Mouse (Mus musculus): ENCODE results near the gene Kif28. TPM values are rescaled to one million over a fixed set of nuclear protein-coding genes. Genes with fewer than 3 reads are reported as not detected.
"Not testable (repeated sequence)": the region's sequence is repeated elsewhere in the genome, so short reads cannot be mapped to it uniquely, and the experiment has no call there.

Kif28 gene
- polyA plus RNA-seq, 1 experiment from 2014 or later, result not detected

DNA sequence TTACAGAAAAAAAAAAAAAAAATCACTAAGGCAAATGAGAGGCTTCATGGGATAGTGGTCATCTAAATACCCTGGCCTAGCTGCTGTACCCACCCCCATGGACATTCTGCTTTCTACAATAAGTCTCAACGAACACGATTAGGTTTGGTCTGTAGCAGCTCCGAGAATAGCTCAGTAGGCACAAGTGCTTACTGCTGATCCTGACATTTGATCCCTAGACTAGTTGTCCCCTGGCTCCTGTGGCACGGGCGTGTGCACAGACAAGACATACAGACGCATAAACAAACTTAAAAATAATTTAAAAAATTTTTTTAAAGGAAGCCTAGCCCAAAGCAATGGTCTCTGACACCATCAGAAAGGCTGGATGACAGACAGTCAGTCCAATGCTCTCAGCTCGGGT, 77.6 kb downstream of the Kif28 start:
- DNase-seq, result peak; percentile 27
- H3K4me1 ChIP-seq (ENCODE audit: insufficient read depth), result no peaks in the 10 kb centered on the region
- peak overlapping the region; percentile 86 for H3K9ac ChIP-seq
- ATAC-seq (ENCODE audit: insufficient read depth), result peak; percentile 7; the same call in 1 of the 2 replicates
- H3K27ac ChIP-seq (ENCODE audit: low read depth), result peak overlapping the region; percentile 81
- WGBS, result 6% methylated on average over 7 of the region's 7 CpGs
- H3K9me3 ChIP-seq (ENCODE audit: low read depth, low read length), result no peaks in the 10 kb centered on the region
- peak overlapping the region; percentile 79 for H3K4me2 ChIP-seq
- H3K36me3 ChIP-seq (ENCODE audit: insufficient read depth), result peaks cover 7% of the 10 kb centered on the region; the same call in 1 of the 2 replicates
- no peak for TF ChIP-seq CTCF (IDR thresholded peaks at IDR 0.05; ENCODE audit: low read depth)
- no peaks in the 10 kb centered on the region for H3K27me3 ChIP-seq (ENCODE audit: insufficient read depth, low read length)
- peak overlapping the region; percentile 83 for H3K4me3 ChIP-seq (ENCODE audit: low read depth, low read length)

DNA sequence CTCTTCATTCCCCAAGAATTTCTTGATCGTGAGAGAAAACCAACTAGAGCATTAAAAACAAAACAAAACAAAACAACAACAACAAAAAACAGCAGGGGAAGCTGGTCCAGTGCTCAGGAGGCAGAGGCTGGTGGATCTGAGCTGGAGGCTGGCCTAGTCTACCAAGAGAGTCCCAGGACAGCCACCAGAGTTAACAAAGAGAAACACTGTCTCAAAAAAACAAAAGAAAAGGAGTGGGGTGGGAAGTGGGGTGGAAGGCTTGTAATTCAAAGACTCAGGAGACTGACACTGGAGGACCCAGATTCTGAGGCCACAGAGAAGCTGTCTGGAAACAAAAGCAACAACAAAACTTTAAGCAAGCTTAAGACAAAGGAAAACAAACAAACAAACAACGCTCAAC, 78.1 kb downstream of the Kif28 start:
- no peak overlapping the region for H3K27ac ChIP-seq (ENCODE audit: low read depth)
- H3K4me2 ChIP-seq, result peak overlapping the region; percentile 79
- 76% methylated on average over 2 of the region's 2 CpGs for WGBS
- H3K9ac ChIP-seq, result no peak overlapping the region
- ATAC-seq (ENCODE audit: insufficient read depth) (no peak), DNase-seq (no peak)
- TF ChIP-seq CTCF (IDR thresholded peaks at IDR 0.05; ENCODE audit: low read depth), result no peak
- no peaks in the 10 kb centered on the region for H3K4me1 ChIP-seq (ENCODE audit: insufficient read depth)
- H3K36me3 ChIP-seq (ENCODE audit: insufficient read depth), result peaks cover 3% of the 10 kb centered on the region; the same call in 1 of the 2 replicates
- no peaks in the 10 kb centered on the region for H3K27me3 ChIP-seq (ENCODE audit: insufficient read depth, low read length)
- H3K4me3 ChIP-seq (ENCODE audit: low read depth, low read length), result peak overlapping the region; percentile 83; the same call in 1 of the 2 replicates
- H3K9me3 ChIP-seq (ENCODE audit: low read depth, low read length), result no peaks in the 10 kb centered on the region

DNA sequence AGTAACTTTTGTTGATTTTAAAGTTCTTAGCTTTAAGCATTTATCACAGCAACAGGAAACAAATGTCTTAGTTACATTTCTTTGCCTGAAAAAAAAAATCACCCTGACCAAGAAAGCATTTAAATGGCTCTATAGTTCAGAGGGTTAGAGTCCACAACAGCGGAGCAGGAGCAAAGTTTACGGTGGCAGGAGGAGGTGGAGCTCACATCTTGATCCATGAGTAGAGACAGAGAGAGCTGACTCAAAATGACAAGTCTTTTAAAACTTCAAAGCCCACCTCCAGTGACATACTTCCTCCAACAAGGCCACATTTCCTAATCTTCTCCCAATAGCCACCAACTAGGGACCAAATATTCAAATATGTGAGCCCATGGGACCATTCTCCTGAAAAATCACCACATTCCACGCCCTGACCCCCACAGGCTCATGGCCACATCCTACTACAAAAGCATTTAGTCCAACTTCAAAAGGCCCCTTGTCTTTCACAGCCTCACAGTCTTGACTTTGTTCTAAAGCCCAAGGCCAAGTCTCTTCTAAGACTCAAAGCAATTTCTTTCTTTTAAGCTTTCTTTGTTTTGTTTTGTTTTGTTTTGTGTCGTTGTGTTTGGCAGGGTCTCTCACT, 80.7 kb downstream of the Kif28 start:
- 40% methylated on average over 4 of the region's 4 CpGs for WGBS
- Histone ChIP-seq H3K36me3 (ENCODE audit: insufficient read depth) (no peaks in the 10 kb centered on the region), H3K4me3 (ENCODE audit: low read depth, low read length) (no peak overlapping the region), H3K4me2 (no peak overlapping the region), H3K27ac (ENCODE audit: low read depth) (peak overlapping the region; percentile 8; the same call in 1 of the 2 replicates), H3K9me3 (ENCODE audit: low read depth, low read length) (no peaks in the 10 kb centered on the region), H3K4me1 (ENCODE audit: insufficient read depth) (no peaks in the 10 kb centered on the region), H3K27me3 (ENCODE audit: insufficient read depth, low read length) (no peaks in the 10 kb centered on the region), H3K9ac (no peak overlapping the region)
- ATAC-seq (ENCODE audit: insufficient read depth) (no peak), DNase-seq (no peak)
- TF ChIP-seq CTCF (IDR thresholded peaks at IDR 0.05; ENCODE audit: low read depth), result no peak

DNA sequence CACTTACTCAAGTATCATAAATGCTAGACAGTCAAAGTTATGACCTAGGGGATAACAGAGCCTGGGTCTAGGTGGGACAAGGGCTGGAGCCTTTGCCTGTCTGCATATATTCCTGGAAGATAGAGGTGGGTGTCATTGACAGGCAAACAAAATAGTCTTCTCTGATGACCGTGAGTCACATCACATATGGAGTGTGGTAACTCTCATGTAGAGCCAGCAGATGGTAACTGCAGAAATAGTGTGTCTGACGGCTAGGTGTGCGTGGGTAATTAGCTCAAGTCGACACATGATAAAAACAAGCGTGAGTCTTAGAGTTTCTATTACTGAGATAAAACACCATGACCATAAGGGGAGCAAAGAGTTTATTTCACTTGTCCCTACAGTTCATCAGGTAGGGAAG, 82.0 kb downstream of the Kif28 start:
- H3K4me1 ChIP-seq (ENCODE audit: insufficient read depth), result no peaks in the 10 kb centered on the region
- ATAC-seq (ENCODE audit: insufficient read depth) (no peak), DNase-seq (no peak)
- H3K4me2 ChIP-seq, result no peak overlapping the region
- no peak overlapping the region for H3K9ac ChIP-seq
- H3K27ac ChIP-seq (ENCODE audit: low read depth), result no peak overlapping the region
- no peak for TF ChIP-seq CTCF (IDR thresholded peaks at IDR 0.05; ENCODE audit: low read depth)
- H3K27me3 ChIP-seq (ENCODE audit: insufficient read depth, low read length), result no peaks in the 10 kb centered on the region
- H3K4me3 ChIP-seq (ENCODE audit: low read depth, low read length), result no peak overlapping the region
- no peaks in the 10 kb centered on the region for H3K36me3 ChIP-seq (ENCODE audit: insufficient read depth)
- no peaks in the 10 kb centered on the region for H3K9me3 ChIP-seq (ENCODE audit: low read depth, low read length)
- 89% methylated on average over 5 of the region's 5 CpGs for WGBS

DNA sequence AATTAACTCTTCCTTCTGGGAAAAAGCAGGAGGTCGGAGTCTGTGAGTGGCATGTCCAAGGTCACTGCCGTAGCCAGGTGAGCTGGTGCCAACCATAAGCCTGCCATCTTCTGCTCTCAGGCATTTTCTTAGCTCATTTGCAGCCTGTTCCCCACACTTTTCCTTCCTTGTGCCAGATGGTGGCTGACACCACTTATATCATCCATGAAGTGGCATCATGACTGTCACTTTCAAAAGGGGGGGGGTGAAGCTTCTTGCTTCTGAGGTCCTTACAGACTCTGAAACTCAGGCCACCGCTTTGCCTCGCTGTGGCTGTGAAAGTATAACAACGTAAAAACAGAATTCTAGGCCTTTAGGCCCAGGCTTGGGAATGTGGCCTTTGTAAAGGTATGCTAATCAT, 93.8 kb downstream of the Kif28 start:
- Histone ChIP-seq H3K4me1 (ENCODE audit: insufficient read depth) (no peaks in the 10 kb centered on the region), H3K9me3 (ENCODE audit: low read depth, low read length) (no peaks in the 10 kb centered on the region), H3K9ac (no peak overlapping the region), H3K4me2 (no peak overlapping the region), H3K27ac (ENCODE audit: low read depth) (no peak overlapping the region), H3K27me3 (ENCODE audit: insufficient read depth, low read length) (no peaks in the 10 kb centered on the region), H3K4me3 (ENCODE audit: low read depth, low read length) (no peak overlapping the region), H3K36me3 (ENCODE audit: insufficient read depth) (no peaks in the 10 kb centered on the region)
- no peak for DNase-seq
- TF ChIP-seq CTCF (IDR thresholded peaks at IDR 0.05; ENCODE audit: low read depth), result no peak
- no peak for ATAC-seq (ENCODE audit: insufficient read depth)
- WGBS, result 77% methylated on average over 5 of the region's 5 CpGs

DNA sequence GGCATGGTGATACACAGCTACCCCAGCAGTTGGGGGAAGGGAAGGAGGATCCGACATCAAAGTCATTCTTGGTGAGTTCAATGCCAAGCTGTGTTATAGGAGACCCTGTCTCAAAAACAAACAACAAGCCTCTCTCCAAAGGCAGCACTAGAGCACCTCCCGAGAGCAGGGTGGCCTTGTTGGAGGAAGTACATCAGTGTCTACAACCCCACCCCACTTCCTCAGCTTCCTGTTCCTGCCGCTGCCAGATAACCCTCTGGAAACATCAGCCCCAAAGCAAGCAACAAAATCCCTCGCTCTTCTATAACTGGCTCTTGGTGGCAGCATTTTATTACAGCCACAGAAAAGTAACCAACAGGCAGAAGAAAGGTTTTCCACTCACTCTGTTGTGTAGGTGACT, 94.8 kb downstream of the Kif28 start:
- DNase-seq (peak; percentile 22), ATAC-seq (ENCODE audit: insufficient read depth) (no peak)
- Histone ChIP-seq H3K4me2 (no peak overlapping the region), H3K27ac (ENCODE audit: low read depth) (no peak overlapping the region), H3K9ac (no peak overlapping the region), H3K4me1 (ENCODE audit: insufficient read depth) (no peaks in the 10 kb centered on the region), H3K4me3 (ENCODE audit: low read depth, low read length) (no peak overlapping the region), H3K36me3 (ENCODE audit: insufficient read depth) (no peaks in the 10 kb centered on the region), H3K27me3 (ENCODE audit: insufficient read depth, low read length) (no peaks in the 10 kb centered on the region), H3K9me3 (ENCODE audit: low read depth, low read length) (no peaks in the 10 kb centered on the region)
- TF ChIP-seq CTCF (IDR thresholded peaks at IDR 0.05; ENCODE audit: low read depth), result no peak
- 37% methylated on average over 4 of the region's 4 CpGs for WGBS

DNA sequence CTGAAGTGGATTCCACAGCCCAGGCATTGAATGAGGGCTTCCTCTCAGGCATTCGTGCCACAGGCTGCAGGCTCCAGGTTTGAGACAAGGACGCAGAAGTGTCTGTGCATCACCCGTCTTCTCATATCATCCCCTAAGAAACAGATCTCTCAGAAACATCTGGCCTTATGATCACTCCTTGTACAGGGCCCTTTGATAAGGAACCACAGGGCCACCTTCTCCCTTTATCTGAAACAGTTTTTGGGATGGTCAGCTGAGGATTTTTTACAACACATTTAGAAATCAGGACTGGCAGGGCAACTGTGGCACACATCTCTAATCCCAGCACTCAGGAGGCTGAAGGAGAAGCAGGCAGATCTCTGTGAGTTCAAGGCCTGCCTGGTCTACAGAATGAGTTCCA, 95.7 kb downstream of the Kif28 start:
- no peaks in the 10 kb centered on the region for H3K27me3 ChIP-seq (ENCODE audit: insufficient read depth, low read length)
- no peak overlapping the region for H3K9ac ChIP-seq
- H3K4me1 ChIP-seq (ENCODE audit: insufficient read depth), result no peaks in the 10 kb centered on the region
- ATAC-seq (ENCODE audit: insufficient read depth) (no peak), DNase-seq (no peak)
- no peaks in the 10 kb centered on the region for H3K36me3 ChIP-seq (ENCODE audit: insufficient read depth)
- H3K9me3 ChIP-seq (ENCODE audit: low read depth, low read length), result no peaks in the 10 kb centered on the region
- no peak overlapping the region; the same call in 1 of the 2 replicates for H3K27ac ChIP-seq (ENCODE audit: low read depth)
- no peak for TF ChIP-seq CTCF (IDR thresholded peaks at IDR 0.05; ENCODE audit: low read depth)
- no peak overlapping the region for H3K4me2 ChIP-seq
- 68% methylated on average over 3 of the region's 3 CpGs for WGBS
- H3K4me3 ChIP-seq (ENCODE audit: low read depth, low read length), result no peak overlapping the region

DNA sequence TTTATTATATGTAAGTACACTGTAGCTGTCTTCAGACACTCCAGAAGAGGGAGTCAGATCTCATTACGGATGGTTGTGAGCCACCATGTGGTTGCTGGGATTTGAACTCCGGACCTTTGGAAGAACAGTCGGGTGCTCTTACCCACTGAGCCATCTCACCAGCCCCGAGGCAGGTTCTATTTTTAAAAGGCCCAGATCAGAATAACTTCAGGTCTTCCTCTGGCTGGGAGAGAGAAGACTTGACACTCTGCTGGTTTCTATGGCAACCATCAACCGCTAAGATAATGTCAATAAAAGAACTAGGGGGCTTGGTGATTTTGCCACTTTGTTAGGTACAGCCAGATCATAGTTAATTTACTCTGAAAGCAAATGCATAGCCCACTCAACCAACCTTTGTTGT, 96.4 kb downstream of the Kif28 start:
- DNase-seq, result peak; percentile 36
- not testable (repeated sequence) for H3K9ac ChIP-seq; H3K4me2 ChIP-seq; H3K4me1 ChIP-seq (ENCODE audit: insufficient read depth); ATAC-seq (ENCODE audit: insufficient read depth); H3K9me3 ChIP-seq (ENCODE audit: low read depth, low read length); H3K27ac ChIP-seq (ENCODE audit: low read depth); H3K36me3 ChIP-seq (ENCODE audit: insufficient read depth); H3K4me3 ChIP-seq (ENCODE audit: low read depth, low read length); H3K27me3 ChIP-seq (ENCODE audit: insufficient read depth, low read length)
- 60% methylated on average over 4 of the region's 5 CpGs for whole genome bisulfite sequencing
